Mouse (Mus musculus): Measurements from ENCODE around the gene Inpp5f.
"Not testable (repeated sequence)": the region's sequence is repeated elsewhere in the genome, so short reads cannot be mapped to it uniquely, and the experiment has no call there.

Gene Inpp5f

DNA sequence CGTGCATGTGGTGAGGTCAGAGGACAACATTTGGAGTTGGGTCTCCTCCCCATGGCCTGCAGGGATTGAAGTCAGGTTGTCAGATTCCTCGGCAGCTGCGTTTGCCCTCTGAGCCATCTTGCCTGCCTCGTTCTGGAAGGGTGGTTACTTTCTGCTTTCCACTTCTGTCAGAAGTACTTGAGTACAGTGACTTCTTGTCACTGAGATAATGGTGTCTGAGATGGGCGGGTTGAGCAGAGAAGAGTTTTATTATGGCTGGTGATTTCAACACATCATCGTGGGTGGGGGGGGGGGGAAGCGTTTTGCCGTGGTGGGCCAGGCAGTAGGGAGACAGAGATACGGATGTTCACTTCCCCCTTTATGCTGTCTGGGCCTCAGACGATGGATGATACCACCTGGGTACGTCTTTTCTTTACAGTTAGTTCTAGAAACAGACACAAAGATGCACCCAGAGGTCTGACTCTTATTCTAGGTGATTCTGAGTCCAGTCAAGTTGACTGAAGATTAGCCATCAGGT is 53.8 kb downstream of the Inpp5f start:
- no peak for DNase-seq (ENCODE audit: low spot score)

DNA sequence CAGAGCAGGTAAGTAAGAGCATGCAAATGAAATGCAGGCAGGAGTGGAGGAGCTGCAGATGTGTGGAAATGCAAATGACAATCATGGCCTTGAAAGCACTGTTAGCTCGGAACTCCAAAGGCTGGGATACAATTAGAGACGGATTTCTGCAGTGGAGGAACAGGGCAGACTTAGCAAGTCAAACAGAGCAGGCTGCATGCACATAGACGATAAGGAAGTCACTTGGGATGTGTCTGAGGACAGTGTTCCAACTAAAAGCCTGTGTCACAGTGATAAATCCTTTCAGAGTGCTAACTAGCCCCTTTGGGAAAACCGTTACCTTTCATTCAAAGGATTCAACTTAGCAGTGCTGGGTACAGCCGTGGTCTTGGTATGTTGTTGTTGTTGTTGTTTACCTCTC is 56.7 kb downstream of the Inpp5f start:
- no peak for DNase-seq (ENCODE audit: low spot score)

GRCm38 (mm10) chr7:128668831-128669230 is 57.7 kb downstream of the Inpp5f start:
- DNase-seq (ENCODE audit: low spot score), result no peak

DNA sequence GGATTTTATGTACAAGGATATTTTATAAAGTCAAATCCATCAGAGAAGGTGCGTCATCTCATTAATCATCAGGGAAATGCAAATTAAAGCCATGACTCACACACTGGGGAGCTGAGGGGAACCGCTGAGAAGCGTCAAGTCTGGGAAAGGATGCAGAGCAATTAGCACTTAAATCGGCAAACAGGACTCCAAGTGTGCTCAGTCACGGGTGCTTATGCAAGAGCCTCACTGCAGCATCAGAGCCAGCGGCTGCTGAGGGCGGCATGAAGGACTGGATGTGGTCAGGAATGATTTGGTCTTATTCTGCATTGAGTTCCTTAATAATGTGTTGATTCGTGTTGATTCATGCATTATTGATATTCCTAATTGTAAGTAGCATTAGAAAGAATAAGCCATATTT is 60.8 kb downstream of the Inpp5f start:
- no peak for DNase-seq (ENCODE audit: low spot score)

DNA sequence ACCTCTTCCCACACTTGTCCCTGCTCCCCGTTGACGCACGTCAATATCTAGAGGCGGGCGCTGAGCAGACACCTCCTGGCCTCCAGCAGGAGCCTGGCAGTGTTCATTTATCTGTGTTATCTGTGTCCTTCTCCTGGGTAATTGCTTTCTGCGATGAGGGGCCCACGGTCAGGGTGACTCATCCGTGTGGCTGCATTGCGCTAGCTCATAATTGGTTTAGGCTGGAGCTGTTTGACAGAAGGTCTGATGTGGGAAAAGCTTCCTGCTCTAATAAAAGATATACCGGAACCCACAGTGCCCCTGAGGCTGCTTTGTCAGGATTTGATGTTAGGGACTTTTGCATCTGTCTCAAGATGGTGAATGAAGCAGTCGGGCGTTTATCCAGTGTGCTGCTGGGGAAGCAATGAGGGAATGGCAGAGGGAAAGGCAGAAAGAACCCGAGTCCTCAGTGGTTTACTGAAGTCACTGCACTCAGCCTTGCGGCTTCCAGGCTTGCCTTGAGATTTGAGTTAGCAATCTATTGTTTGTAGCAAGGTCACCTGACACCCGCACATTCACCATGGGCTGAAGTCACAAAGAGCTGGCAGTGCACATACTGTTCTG is 61.4 kb downstream of the Inpp5f start:
- no peak for DNase-seq (ENCODE audit: low spot score)

DNA sequence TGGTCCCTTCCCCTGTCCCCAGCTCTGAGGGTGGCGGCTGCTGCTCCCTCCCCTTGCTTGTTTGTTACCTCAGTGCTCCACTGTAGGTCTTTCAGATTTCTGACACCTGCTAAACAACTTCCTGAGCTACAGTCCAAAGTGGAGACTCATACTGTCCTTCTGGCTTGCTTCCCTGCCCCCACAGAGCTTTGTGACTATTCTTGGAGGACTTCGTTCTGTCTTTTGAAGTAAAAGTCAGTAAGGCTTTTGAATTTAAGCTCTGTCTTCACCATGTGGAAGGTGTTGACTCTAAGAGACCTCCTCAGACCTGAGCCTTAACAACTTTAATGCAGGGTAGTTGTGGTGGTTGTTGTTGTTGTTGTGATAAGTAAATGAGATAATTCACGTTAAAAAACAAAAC is 67.4 kb downstream of the Inpp5f start:
- DNase-seq (ENCODE audit: low spot score), result no peak

GRCm38 (mm10) chr7:128687821-128688564 is 76.9 kb downstream of the Inpp5f start:
- peak; percentile 45 for DNase-seq (ENCODE audit: low spot score)

GRCm38 (mm10) chr7:128689347-128689746 is 78.2 kb downstream of the Inpp5f start:
- DNase-seq (ENCODE audit: low spot score), result no peak

DNA sequence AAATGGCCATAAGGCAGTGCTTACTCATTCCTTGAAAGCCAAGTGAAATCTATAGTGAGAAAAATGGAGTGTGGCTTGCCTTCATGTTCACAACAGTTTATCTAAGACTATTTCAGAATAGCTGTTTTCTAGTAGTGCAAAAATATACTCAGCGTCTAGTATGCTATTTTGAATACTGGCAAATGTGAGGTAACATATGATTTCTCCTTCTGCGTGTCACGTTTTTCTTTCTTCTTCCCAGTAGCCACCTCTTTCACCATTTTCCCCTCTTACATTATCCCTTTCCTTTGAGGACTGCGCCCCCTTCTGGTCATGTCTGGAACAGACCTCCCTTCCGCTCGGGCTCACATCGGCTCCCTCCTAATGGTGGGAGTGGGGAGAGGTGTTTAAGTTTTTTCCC is 78.9 kb downstream of the Inpp5f start:
- peak; percentile 35 for DNase-seq (ENCODE audit: low spot score)

- DNase-seq (ENCODE audit: low spot score), result no peak
Measured at GRCm38 (mm10) chr7:128690796-128691195, 79.7 kb downstream of the Inpp5f start.

DNA sequence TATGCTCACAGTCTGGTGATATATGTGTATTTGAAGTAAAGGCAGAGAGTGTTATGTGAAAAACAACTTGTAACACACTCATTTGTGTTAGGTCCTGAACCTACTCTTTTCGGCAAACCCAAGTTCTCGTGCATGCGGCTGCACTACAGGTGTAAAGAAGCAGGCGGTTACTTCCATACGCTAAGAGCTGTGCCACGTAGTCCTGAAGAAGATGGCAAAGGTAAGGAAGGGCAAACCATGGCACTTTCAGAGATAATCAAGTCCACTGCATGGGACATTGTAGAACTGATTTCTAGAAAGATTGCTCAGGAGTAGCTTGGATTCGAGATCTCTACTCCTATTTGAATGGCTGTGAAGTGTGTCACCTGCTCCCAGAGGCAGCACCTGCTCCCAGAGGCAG is 81.0 kb downstream of the Inpp5f start:
- no peak for DNase-seq (ENCODE audit: low spot score)

- no peak for DNase-seq (ENCODE audit: low spot score)
Measured at GRCm38 (mm10) chr7:128694848-128695247, 83.7 kb downstream of the Inpp5f start.

GRCm38 (mm10) chr7:128699959-128700358 is 88.8 kb downstream of the Inpp5f start:
- DNase-seq (ENCODE audit: low spot score), result not testable (repeated sequence)

GRCm38 (mm10) chr7:128705735-128706134 is 94.6 kb downstream of the Inpp5f start:
- peak; percentile 56 for DNase-seq (ENCODE audit: low spot score)

- no peak for DNase-seq (ENCODE audit: low spot score)
Measured at GRCm38 (mm10) chr7:128717991-128718390, 106.9 kb downstream of the Inpp5f start.

GRCm38 (mm10) chr7:128724761-128725160 is 113.6 kb downstream of the Inpp5f start:
- peak; percentile 59 for DNase-seq (ENCODE audit: low spot score)

GRCm38 (mm10) chr7:128725189-128725588 is 114.1 kb downstream of the Inpp5f start:
- DNase-seq (ENCODE audit: low spot score), result no peak

DNA sequence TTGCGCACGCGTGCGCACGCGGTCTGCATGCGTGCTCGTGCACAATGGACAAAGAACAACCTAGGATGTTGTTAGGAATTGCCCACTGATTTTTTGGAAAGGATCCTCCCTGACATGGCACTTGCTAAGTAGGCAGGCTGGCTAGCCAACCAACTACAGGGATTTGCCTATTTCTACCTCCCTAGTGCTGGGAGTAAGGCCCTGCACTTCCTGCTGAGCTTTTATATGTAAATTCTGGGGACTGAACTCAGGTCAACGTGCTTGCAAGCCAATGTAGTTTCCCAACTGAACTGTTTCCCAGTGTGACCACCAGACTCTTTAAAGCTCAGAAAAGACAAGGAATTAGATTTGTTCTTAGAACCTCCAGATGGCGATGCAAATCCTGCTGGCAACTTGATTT is 115.9 kb downstream of the Inpp5f start:
- no peak for DNase-seq (ENCODE audit: low spot score)

DNA sequence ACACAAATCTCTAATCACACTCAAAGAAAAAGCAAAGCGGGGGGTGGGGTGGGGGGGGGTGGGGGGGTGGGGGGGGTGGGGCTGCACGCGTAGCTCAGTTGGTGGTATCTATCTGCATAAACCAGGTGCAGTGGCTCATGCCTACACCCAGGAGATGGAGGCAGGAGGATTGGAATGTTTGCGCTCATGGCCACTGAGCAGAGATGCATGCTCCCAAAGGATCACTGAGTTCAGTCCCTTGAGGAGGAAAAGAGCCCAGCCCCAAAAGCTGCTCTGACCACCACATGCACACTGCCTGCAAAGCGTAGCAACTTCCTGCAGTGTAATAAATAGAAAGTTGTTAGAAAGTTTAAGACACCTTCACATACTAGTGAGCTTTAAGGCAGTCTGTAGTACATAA is 116.6 kb downstream of the Inpp5f start:
- no peak for DNase-seq (ENCODE audit: low spot score)

DNA sequence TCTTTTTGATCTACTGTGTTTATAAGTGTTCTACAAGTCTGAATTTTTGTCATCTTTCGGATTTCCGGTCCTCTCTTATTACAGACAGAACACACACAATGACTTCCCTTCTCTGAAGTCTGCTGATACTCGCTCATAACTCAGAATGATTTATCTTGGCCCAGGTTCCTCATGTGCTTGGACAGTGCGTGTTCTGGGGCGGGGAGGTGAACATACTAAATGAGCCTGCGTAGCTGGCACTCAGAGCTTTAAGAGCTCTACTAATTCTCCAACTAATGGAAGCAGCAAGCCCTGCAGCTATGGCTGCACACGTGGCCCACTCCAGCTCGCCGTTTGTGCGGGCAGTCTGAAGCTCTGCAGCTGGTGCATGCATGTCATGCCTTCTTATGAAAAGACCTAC is 117.6 kb downstream of the Inpp5f start:
- no peak for DNase-seq (ENCODE audit: low spot score)

GRCm38 (mm10) chr7:128731585-128731984 is 120.5 kb downstream of the Inpp5f start:
- DNase-seq (ENCODE audit: low spot score), result no peak

DNA sequence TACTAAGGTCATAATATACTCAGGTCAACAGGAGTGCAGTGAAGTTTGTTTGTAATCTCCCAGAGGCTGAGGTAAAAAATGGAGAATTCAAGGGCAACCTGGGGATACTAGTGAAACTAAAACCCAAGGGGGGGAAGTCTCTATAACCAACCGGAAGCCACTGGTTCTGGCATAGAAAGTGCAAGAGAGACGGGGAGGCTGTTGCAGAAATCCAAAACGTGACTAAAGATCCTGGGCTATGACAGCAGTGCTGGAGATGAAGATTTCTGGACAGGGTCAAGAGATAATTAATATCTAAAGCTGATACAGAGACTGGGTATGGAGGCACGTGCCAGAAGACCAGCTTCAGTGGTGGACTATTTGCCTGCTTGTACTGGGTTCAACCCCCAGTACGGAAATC is 126.9 kb downstream of the Inpp5f start:
- DNase-seq (ENCODE audit: low spot score), result no peak

- no peak for DNase-seq (ENCODE audit: low spot score)
Measured at GRCm38 (mm10) chr7:128739116-128739461, 128.0 kb downstream of the Inpp5f start.
